Mouse (Mus musculus) forelimb bud, embryonic 11.5 days (tissue): ENCODE measurements at regions not wholly inside any gene's neighbourhood (a gene's known extent, or its start where the extent isn't known, plus 50 kb on each side); places are given as distances from the start of the nearest gene placed in this dataset.
A peak's percentile ranks its signal among the peaks of the same experiment; 100 is the strongest.

Experiments
- DNase-seq: peaks from one replicate; pipeline ENCODE4 v3.0.0-alpha.2; 2012; ENCODE audit warnings: low read depth, low spot score

- DNase-seq = no peak
Measured at GRCm38 (mm10) chr13:51899319-51900042, 53.0 kb downstream of the Gadd45g start.

GRCm38 (mm10) chr13:51900043-51900440 lies 53.6 kb downstream of the Gadd45g start:
- DNase-seq = no peak

GRCm38 (mm10) chr13:51902482-51903285 lies 56.2 kb downstream of the Gadd45g start:
- peak; percentile 43 for DNase-seq

- DNase-seq = peak; percentile 56
Measured at GRCm38 (mm10) chr13:51903324-51903939, 57.0 kb downstream of the Gadd45g start.

GRCm38 (mm10) chr13:51905270-51905669 lies 58.8 kb downstream of the Gadd45g start:
- DNase-seq = no peak

- DNase-seq = no peak
Measured at GRCm38 (mm10) chr13:51906103-51906502, 59.6 kb downstream of the Gadd45g start.

- no peak for DNase-seq
Measured at GRCm38 (mm10) chr13:51908514-51908913, 62.0 kb downstream of the Gadd45g start.

- no peak for DNase-seq
Measured at GRCm38 (mm10) chr13:51911296-51911998, 65.0 kb downstream of the Gadd45g start.

GRCm38 (mm10) chr13:51912477-51912876 lies 66.0 kb downstream of the Gadd45g start:
- DNase-seq = no peak

- DNase-seq = no peak
Measured at GRCm38 (mm10) chr13:51912994-51913393, 66.5 kb downstream of the Gadd45g start.

GRCm38 (mm10) chr13:51916666-51917240 lies 70.3 kb downstream of the Gadd45g start:
- DNase-seq = no peak

GRCm38 (mm10) chr13:51917658-51918057 lies 71.2 kb downstream of the Gadd45g start:
- DNase-seq = no peak

GRCm38 (mm10) chr13:51918108-51918507 lies 71.6 kb downstream of the Gadd45g start:
- no peak for DNase-seq

GRCm38 (mm10) chr13:51918781-51919170 lies 72.3 kb downstream of the Gadd45g start:
- peak; percentile 33 for DNase-seq

GRCm38 (mm10) chr13:51919171-51919793 lies 72.8 kb downstream of the Gadd45g start:
- DNase-seq = peak; percentile 41

- DNase-seq = no peak
Measured at GRCm38 (mm10) chr13:51919937-51920336, 73.5 kb downstream of the Gadd45g start.

- peak; percentile 69 for DNase-seq
Measured at GRCm38 (mm10) chr13:51920511-51921351, 74.3 kb downstream of the Gadd45g start.

- no peak for DNase-seq
Measured at GRCm38 (mm10) chr13:51921550-51921949, 75.1 kb downstream of the Gadd45g start.

GRCm38 (mm10) chr13:51926764-51927163 lies 80.3 kb downstream of the Gadd45g start:
- no peak for DNase-seq

GRCm38 (mm10) chr13:51929730-51930129 lies 83.3 kb downstream of the Gadd45g start:
- no peak for DNase-seq
